Mouse (Mus musculus) liver, adult 2 months (tissue): ENCODE data around the gene Nme4.

ENCODE experiments used
- CTCF ChIP-seq: fragments of 200-500 bp; IDR thresholded peaks from 2 replicates; pipeline ENCODE4 v1.5.1; 2011; ENCODE audit warnings: low read depth, low read length, control low read depth
- POLR2A ChIP-seq: fragments of 200-500 bp; IDR thresholded peaks from 2 replicates; pipeline ENCODE4 v1.6.1; 2011; ENCODE audit warnings: low read length, control low read depth; ENCODE audit not compliant: insufficient read depth; ENCODE audit errors: extremely low read depth

GRCm38 (mm10) chr17:26142796-26143195, 47.4 kb upstream of the Nme4 start:
- TF ChIP-seq CTCF (no peak), POLR2A (no peak)
